8 mouse cellular contexts compared by ENCODE assay signal in genomic region chr13:46725227-46725626, GRCm38 (mm10). TPM values are rescaled to one million over a fixed set of nuclear protein-coding genes. Genes with fewer than 3 reads are reported as not detected.
DNase-seq lines count a peak whose midpoint lies in the region; ATAC-seq and TF ChIP-seq lines count a peak whose summit lies in the region.

No protein-coding gene starts in this region.

- H3K4me3 ChIP-seq in embryonic fibroblast, embryonic 13.5 days (ENCODE audit: insufficient read depth, low read length): peak overlapping the region; percentile 42
- H3K4me3 ChIP-seq in limb, embryonic 14.5 days (replicated peaks; ENCODE audit: low read length): no peak overlapping the region
- H3K4me3 ChIP-seq in spleen, adult 2 months (ENCODE audit: extremely low read depth, insufficient read depth, insufficient read length): peak overlapping the region; percentile 19; the same call in 1 of the 2 replicates

- DNase-seq in embryo, embryonic 11 days: peak; percentile 23
- DNase-seq in embryo, embryonic 9.5 days (ENCODE audit: extremely low spot score): no peak
- peak; percentile 64 for DNase-seq in CD4-positive helper T cell, adult 2 months (ENCODE audit: low read depth, low spot score)
- DNase-seq in limb, embryonic 14.5 days (ENCODE audit: low spot score): no peak
- no peak for DNase-seq in spleen, adult 2 months (ENCODE audit: low read depth in 1 of 2, low spot score in 2 of 2)
- DNase-seq in cerebellum, adult 18-20 months: no peak
- no peak for DNase-seq in layer of hippocampus, adult 8-10 months (ENCODE audit: low spot score in 2 of 2)

- no peak for ATAC-seq in limb, embryonic 14.5 days (ENCODE audit: low FRiP score, low read depth)

- peak overlapping the region; percentile 60 for H3K27ac ChIP-seq in embryonic fibroblast, embryonic 13.5 days (ENCODE audit: insufficient read depth, low read length)
- no peak overlapping the region for H3K27ac ChIP-seq in limb, embryonic 14.5 days (replicated peaks; ENCODE audit: low read depth, low read length)
- peak overlapping the region; percentile 46; the same call in 1 of the 2 replicates for H3K27ac ChIP-seq in spleen, adult 2 months (ENCODE audit: insufficient read depth, low read length)

- no peaks in the 10 kb centered on the region for H3K9me3 ChIP-seq in limb, embryonic 14.5 days (ENCODE audit: control insufficient read depth, low read length)

- 46% methylated on average over 2 of the region's 2 CpGs for WGBS in limb, embryonic 14.5 days
- 6% methylated on average over 2 of the region's 2 CpGs for WGBS in spleen, adult 2 months

- no peak for TF ChIP-seq CTCF in embryonic fibroblast, embryonic 13.5 days (IDR thresholded peaks at IDR 0.05; ENCODE audit: borderline replicate concordance, insufficient read depth, low read length)
- no peak for TF ChIP-seq CTCF in spleen, adult 2 months (IDR thresholded peaks at IDR 0.05; ENCODE audit: extremely low read depth, insufficient read depth, insufficient read length, insufficient replicate concordance)

- no peaks in the 10 kb centered on the region for H3K27me3 ChIP-seq in limb, embryonic 14.5 days (ENCODE audit: control insufficient read depth, insufficient read depth, low read length)
- no peaks in the 10 kb centered on the region for H3K27me3 ChIP-seq in spleen, adult 2 months (ENCODE audit: control insufficient read depth, insufficient read depth, low read length)

- peaks cover 6% of the 10 kb centered on the region for H3K4me1 ChIP-seq in embryonic fibroblast, embryonic 13.5 days (ENCODE audit: control insufficient read depth, insufficient read depth, low read length)
- peaks cover 19% of the 10 kb centered on the region for H3K4me1 ChIP-seq in limb, embryonic 14.5 days (ENCODE audit: control insufficient read depth, insufficient read depth, low read length)
- H3K4me1 ChIP-seq in spleen, adult 2 months (ENCODE audit: control insufficient read depth, insufficient read depth, insufficient read length): peaks cover 5% of the 10 kb centered on the region; the same call in 1 of the 2 replicates

- H3K9ac ChIP-seq in limb, embryonic 14.5 days (ENCODE audit: low read depth, low read length, severe bottlenecking): no peak overlapping the region

- peak overlapping the region; percentile 15 for H3K4me2 ChIP-seq in limb, embryonic 14.5 days (replicated peaks; ENCODE audit: low read depth, low read length, severe bottlenecking)

- TF ChIP-seq POLR2A in embryonic fibroblast, embryonic 13.5 days (IDR thresholded peaks at IDR 0.05; ENCODE audit: low read depth, low read length): no peak
- no peak for TF ChIP-seq POLR2A in limb, embryonic 14.5 days (IDR thresholded peaks at IDR 0.05; ENCODE audit: borderline replicate concordance, extremely low read depth, insufficient read depth, insufficient read length)
- no peak for TF ChIP-seq POLR2A in spleen, adult 2 months (IDR thresholded peaks at IDR 0.05; ENCODE audit: low read depth, low read length)

- no peaks in the 10 kb centered on the region for H3K36me3 ChIP-seq in limb, embryonic 14.5 days (ENCODE audit: control insufficient read depth, insufficient read depth, low read length)
- H3K36me3 ChIP-seq in spleen, adult 2 months (ENCODE audit: control insufficient read depth, insufficient read depth, low read length): no peaks in the 10 kb centered on the region

RNA-seq across cellular contexts. Expression of gene Nup153, which starts 2.5 kb away (rescaled TPM):
- polyA plus RNA-seq in embryonic fibroblast, embryonic 13.5 days (2011; ENCODE audit: insufficient read length, low read depth, missing spikeins): 99.4 and 120 TPM in 2 replicates
- 65.8 and 96.3 TPM in 2 replicates for polyA plus RNA-seq in limb, embryonic 14.5 days (2012; rRNA removed)
- polyA plus RNA-seq in limb, embryonic 14.5 days (2014; fragmentation: Nextera tagmentation; extraction: Ambion mirVana): 32.3 and 34.4 TPM in 2 replicates
- 63.8 and 70.8 TPM in 2 replicates for polyA plus RNA-seq in spleen, adult 2 months (2012; rRNA removed)
- 10 to 100 TPM; 47.5 to 57.8 (median 54.0) TPM for total RNA-seq in layer of hippocampus, adult 8-10 months (2022)

RNA-seq across cellular contexts. Expression of gene Fam8a1, which starts 55.9 kb away (rescaled TPM):
- polyA plus RNA-seq in embryonic fibroblast, embryonic 13.5 days (2011; ENCODE audit: insufficient read length, low read depth, missing spikeins): 92.8 and 94.2 TPM in 2 replicates
- polyA plus RNA-seq in limb, embryonic 14.5 days (2012; rRNA removed): 38.8 and 39.5 TPM in 2 replicates
- 13.4 and 14.0 TPM in 2 replicates for polyA plus RNA-seq in limb, embryonic 14.5 days (2014; fragmentation: Nextera tagmentation; extraction: Ambion mirVana)
- 5.5 and 9.8 TPM in 2 replicates for polyA plus RNA-seq in spleen, adult 2 months (2012; rRNA removed)
- 10 to 100 TPM; 66.6 to 85.9 (median 75.5) TPM for total RNA-seq in layer of hippocampus, adult 8-10 months (2022)

Comparison
In these comparisons a context has a peak if more than half of its experiments do, and no peak if none do; other contexts are left out.
1. DNase-seq: peak in embryo, embryonic 11 days (single experiment) and CD4-positive helper T cell, adult 2 months (single experiment); none in embryo, embryonic 9.5 days (single experiment), limb, embryonic 14.5 days (single experiment), spleen, adult 2 months (0 of 2), cerebellum, adult 18-20 months (0 of 2) and layer of hippocampus, adult 8-10 months (0 of 2).